18 mouse cellular contexts compared by ENCODE assay signal in the genomic region with DNA sequence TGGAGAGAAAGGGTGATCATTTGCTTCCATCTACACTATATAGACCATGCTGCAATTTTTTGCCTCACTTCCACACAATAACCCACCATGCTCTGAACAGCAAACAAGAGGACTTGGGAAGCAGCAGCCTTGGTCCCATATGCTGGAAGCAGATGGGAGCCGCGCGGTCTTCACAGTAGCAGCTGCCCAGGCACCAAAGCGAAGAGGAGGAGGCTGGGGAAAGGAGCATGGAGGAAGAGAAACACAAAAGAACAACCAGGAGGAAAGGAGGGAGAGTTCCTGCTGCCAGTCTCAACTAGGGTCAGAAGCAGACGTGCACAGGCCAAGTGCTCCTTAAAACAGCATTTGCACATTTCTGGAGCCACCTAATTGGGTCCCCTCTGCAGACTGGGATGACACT.
DNase-seq lines count a peak whose midpoint lies in the region; ATAC-seq and TF ChIP-seq lines count a peak whose summit lies in the region.
"Had no signal": no experiment of that assay in that cellular context is flagged by ENCODE, and none has a peak within 500 bp of the region (broad histone marks: within the 10 kb centered on the region; RNA-seq: fewer than 3 reads in every experiment).

No protein-coding gene starts in this region.

- no peak for TF ChIP-seq CTCF in brain, embryonic 14.5 days (IDR thresholded peaks at IDR 0.05; ENCODE audit: borderline replicate concordance, extremely low read depth, insufficient read depth, insufficient read length)

- H3K4me2 ChIP-seq in hindbrain, embryonic 16.5 days (ENCODE audit: low read length): no peak overlapping the region
- H3K4me2 ChIP-seq in hindbrain, embryonic 11.5 days (replicated peaks; ENCODE audit: low read depth, low read length): no peak overlapping the region
- H3K4me2 ChIP-seq: heart, embryonic 12.5 days; limb, embryonic 12.5 days; liver, embryonic 13.5 days; midbrain, embryonic 13.5 days; neural tube, embryonic 15.5 days; stomach, embryonic 15.5 days had no signal

- no peak for TF ChIP-seq POLR2A in brain, embryonic 14.5 days (IDR thresholded peaks at IDR 0.05; ENCODE audit: borderline replicate concordance, extremely low read depth, insufficient read depth, insufficient read length, poor library complexity, severe bottlenecking)

- no peak for DNase-seq in hindbrain, embryonic 11.5 days (ENCODE audit: low spot score)
- DNase-seq in brain, adult 2 months (ENCODE audit: low read depth, low spot score): peak; percentile 48
- DNase-seq in brain, embryonic 14.5 days (ENCODE audit: low read depth): peak; percentile 62
- DNase-seq in left cerebral cortex, postnatal 36 days (ENCODE audit: low spot score in 2 of 2): peak; percentile 17 to 20
- DNase-seq in Muller cell, postnatal 12 days (ENCODE audit: inconsistent ontology term): no peak
- DNase-seq in kidney, adult 18-20 months: no peak
- DNase-seq: gastrocnemius, postnatal 36 days; kidney, postnatal 4 days; liver, embryonic 13.5 days; spleen, adult 18-20 months had no signal

- no peaks in the 10 kb centered on the region for H3K36me3 ChIP-seq in hindbrain, embryonic 16.5 days (ENCODE audit: control insufficient read depth, insufficient read depth, low read length)
- no peaks in the 10 kb centered on the region for H3K36me3 ChIP-seq in hindbrain, embryonic 11.5 days (ENCODE audit: control insufficient read depth, insufficient read depth, low read length)
- H3K36me3 ChIP-seq: heart, embryonic 12.5 days; limb, embryonic 12.5 days; liver, embryonic 13.5 days; midbrain, embryonic 13.5 days; neural tube, embryonic 15.5 days; stomach, embryonic 15.5 days had no signal

- H3K4me1 ChIP-seq in hindbrain, embryonic 16.5 days (ENCODE audit: control insufficient read depth, insufficient read depth, low read depth, low read length): peaks cover 7% of the 10 kb centered on the region
- no peaks in the 10 kb centered on the region for H3K4me1 ChIP-seq in hindbrain, embryonic 11.5 days (replicated peaks; ENCODE audit: control insufficient read depth, insufficient read depth, low read length)
- H3K4me1 ChIP-seq: heart, embryonic 12.5 days; limb, embryonic 12.5 days; liver, embryonic 13.5 days; stomach, embryonic 15.5 days had no signal

- no peak overlapping the region for H3K4me3 ChIP-seq in hindbrain, embryonic 16.5 days (ENCODE audit: low read length)
- H3K4me3 ChIP-seq in hindbrain, embryonic 11.5 days (ENCODE audit: low read depth, low read length): no peak overlapping the region
- H3K4me3 ChIP-seq: erythroblast, embryonic 14.5 days; heart, embryonic 12.5 days; limb, embryonic 12.5 days; liver, embryonic 13.5 days; midbrain, embryonic 13.5 days; myocyte; neural tube, embryonic 15.5 days; stomach, embryonic 15.5 days had no signal

- no peaks in the 10 kb centered on the region for H3K9me3 ChIP-seq in hindbrain, embryonic 16.5 days (ENCODE audit: control insufficient read depth, low read length)
- no peaks in the 10 kb centered on the region for H3K9me3 ChIP-seq in hindbrain, embryonic 11.5 days (ENCODE audit: control insufficient read depth, low read length)
- H3K9me3 ChIP-seq: heart, embryonic 12.5 days; limb, embryonic 12.5 days; liver, embryonic 13.5 days; midbrain, embryonic 13.5 days; neural tube, embryonic 15.5 days; stomach, embryonic 15.5 days had no signal

- peak; percentile 44; the same call in 1 of the 2 replicates for ATAC-seq in hindbrain, embryonic 16.5 days
- ATAC-seq in hindbrain, embryonic 11.5 days (ENCODE audit: low FRiP score): no peak
- ATAC-seq: midbrain, embryonic 13.5 days had no signal

- intact Hi-C loops in left cerebral cortex, postnatal 36 days (cut with DNase I): no loop called here

- no peaks in the 10 kb centered on the region for H3K27me3 ChIP-seq in hindbrain, embryonic 16.5 days (replicated peaks; ENCODE audit: control insufficient read depth, insufficient read depth, low read length)
- no peaks in the 10 kb centered on the region for H3K27me3 ChIP-seq in hindbrain, embryonic 11.5 days (ENCODE audit: control insufficient read depth, insufficient read depth, low read length)
- H3K27me3 ChIP-seq: heart, embryonic 12.5 days; limb, embryonic 12.5 days; liver, embryonic 13.5 days; midbrain, embryonic 13.5 days; neural tube, embryonic 15.5 days; stomach, embryonic 15.5 days had no signal

- WGBS in hindbrain, embryonic 16.5 days: 80% methylated on average over 5 of the region's 5 CpGs
- 82% methylated on average over 5 of the region's 5 CpGs for WGBS in hindbrain, embryonic 11.5 days

- no peak overlapping the region for H3K27ac ChIP-seq in hindbrain, embryonic 16.5 days (ENCODE audit: low read depth, low read length)
- no peak overlapping the region for H3K27ac ChIP-seq in hindbrain, embryonic 11.5 days (ENCODE audit: low read depth, low read length)
- H3K27ac ChIP-seq: limb, embryonic 12.5 days; liver, embryonic 13.5 days; midbrain, embryonic 13.5 days; neural tube, embryonic 15.5 days; stomach, embryonic 15.5 days had no signal

- no peak overlapping the region for H3K9ac ChIP-seq in hindbrain, embryonic 16.5 days (ENCODE audit: low read depth, low read length)
- H3K9ac ChIP-seq in hindbrain, embryonic 11.5 days (ENCODE audit: low read depth, low read length): no peak overlapping the region
- H3K9ac ChIP-seq: heart, embryonic 12.5 days; limb, embryonic 12.5 days; liver, embryonic 13.5 days; midbrain, embryonic 13.5 days; neural tube, embryonic 15.5 days; stomach, embryonic 15.5 days had no signal

Comparison
In these comparisons a context has a peak if more than half of its experiments do, and no peak if none do; other contexts are left out.
1. DNase-seq: peak in brain, adult 2 months (single experiment), brain, embryonic 14.5 days (single experiment) and left cerebral cortex, postnatal 36 days (2 of 2); none in hindbrain, embryonic 11.5 days (single experiment), Muller cell, postnatal 12 days (single experiment) and kidney, adult 18-20 months (single experiment).